Mouse (Mus musculus): ENCODE measurements around the gene Gm10409.
"Not testable (repeated sequence)": the region's sequence is repeated elsewhere in the genome, so short reads cannot be mapped to it uniquely, and the experiment has no call there.

The Gm10409 gene

DNA sequence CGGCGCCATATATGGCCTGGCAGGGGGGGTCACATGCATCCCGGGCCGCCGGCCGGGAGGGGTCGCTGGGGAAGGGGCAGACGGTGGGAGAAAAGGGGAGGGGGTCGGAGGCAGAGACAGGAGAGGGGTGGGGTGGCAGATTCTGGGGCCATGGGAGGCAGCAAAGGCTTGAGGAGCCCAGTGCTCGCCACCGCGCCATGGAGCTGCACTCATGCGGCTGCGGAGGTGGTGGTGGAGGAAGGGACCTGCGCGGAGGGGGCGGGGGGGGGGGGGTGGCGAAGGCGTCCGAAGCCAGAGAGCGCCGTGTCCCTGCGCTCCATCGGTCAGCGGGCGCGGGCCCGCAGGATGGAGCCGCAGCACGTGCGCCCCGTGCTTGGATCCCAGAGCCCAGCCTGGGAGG is at the start of gene Gm10409:
Gene Gm10409, plus strand, starts transcription at position 301 of the 400 bp plus-strand sequence.
- H3K4me1 ChIP-seq (replicated peaks; ENCODE audit: low read depth, low read length); H3K4me3 ChIP-seq (replicated peaks; ENCODE audit: low read length); H3K27me3 ChIP-seq (ENCODE audit: insufficient read depth, low read length); H3K9me3 ChIP-seq (ENCODE audit: low read length); H3K36me3 ChIP-seq (ENCODE audit: insufficient read depth, low read length): not testable (repeated sequence)

- H3K36me3 ChIP-seq (ENCODE audit: insufficient read depth, low read length); H3K4me3 ChIP-seq (replicated peaks; ENCODE audit: low read length); H3K4me1 ChIP-seq (replicated peaks; ENCODE audit: low read depth, low read length); H3K27me3 ChIP-seq (ENCODE audit: insufficient read depth, low read length); H3K9me3 ChIP-seq (ENCODE audit: low read length): not testable (repeated sequence)
Observed at GRCm38 (mm10) chr14:3394793-3395192, 17.6 kb upstream of the Gm10409 start, which contains the start of gene Gm10413. TSS of gene Gm10413 (plus strand) at chr14:3395093.

GRCm38 (mm10) chr14:3427803-3428202 is 15.4 kb downstream of the Gm10409 start, which contains the start of gene Gm3005:
TSS of gene Gm3005 (plus strand) at chr14:3428103.
- not testable (repeated sequence) for H3K9me3 ChIP-seq (ENCODE audit: low read length); H3K4me3 ChIP-seq (replicated peaks; ENCODE audit: low read length); H3K27me3 ChIP-seq (ENCODE audit: insufficient read depth, low read length); H3K36me3 ChIP-seq (ENCODE audit: insufficient read depth, low read length); H3K4me1 ChIP-seq (replicated peaks; ENCODE audit: low read depth, low read length)

- H3K9me3 ChIP-seq (ENCODE audit: low read length); H3K27me3 ChIP-seq (ENCODE audit: insufficient read depth, low read length); H3K36me3 ChIP-seq (ENCODE audit: insufficient read depth, low read length); H3K4me3 ChIP-seq (replicated peaks; ENCODE audit: low read length); H3K4me1 ChIP-seq (replicated peaks; ENCODE audit: low read depth, low read length): not testable (repeated sequence)
Observed at GRCm38 (mm10) chr14:3449079-3449478, 36.7 kb downstream of the Gm10409 start, which contains the start of gene Gm10408. TSS of gene Gm10408 (plus strand) at chr14:3449379.

Data from E14TG2a.4 (cell line).